Mouse (Mus musculus): ENCODE data around the gene Gm10135. TPM values are rescaled to one million over a fixed set of nuclear protein-coding genes. Genes with fewer than 3 reads are reported as not detected.

Gene Gm10135
- polyA plus RNA-seq, 1 experiment: not detected

- no peak overlapping the region for H3K4me3 ChIP-seq (ENCODE audit: control insufficient read depth, low read depth, low read length)
- no peak for TF ChIP-seq CTCF (IDR thresholded peaks at IDR 0.05; ENCODE audit: control insufficient read depth, insufficient read depth, insufficient replicate concordance, low read depth, low read length)
- no peak for TF ChIP-seq POLR2A (IDR thresholded peaks at IDR 0.05; ENCODE audit: control insufficient read depth, low read depth, low read length)
Measured at GRCm38 (mm10) chr5:72989756-72990155, 15.3 kb upstream of the Gm10135 start.

GRCm38 (mm10) chr5:72987786-72988185, 13.3 kb upstream of the Gm10135 start:
- no peaks in the 10 kb centered on the region for H3K27me3 ChIP-seq (ENCODE audit: control insufficient read depth, insufficient read depth, low read length)
- no peaks in the 10 kb centered on the region for H3K36me3 ChIP-seq (ENCODE audit: control insufficient read depth, insufficient read depth, low read length)
- TF ChIP-seq POLR2A (IDR thresholded peaks at IDR 0.05; ENCODE audit: control insufficient read depth, low read depth, low read length) (no peak), CTCF (IDR thresholded peaks at IDR 0.05; ENCODE audit: control insufficient read depth, insufficient read depth, insufficient replicate concordance, low read depth, low read length) (no peak)
- H3K27ac ChIP-seq (ENCODE audit: control insufficient read depth, insufficient read depth, low read depth, low read length): no peak overlapping the region
- no peak overlapping the region for H3K4me3 ChIP-seq (ENCODE audit: control insufficient read depth, low read depth, low read length)
- no peaks in the 10 kb centered on the region for H3K4me1 ChIP-seq (ENCODE audit: control insufficient read depth, insufficient read depth, low read length)

More at GRCm38 (mm10) chr5:72989756-72990155, 15.3 kb upstream of the Gm10135 start:
- Histone ChIP-seq H3K27ac (ENCODE audit: control insufficient read depth, insufficient read depth, low read depth, low read length) (no peak overlapping the region), H3K27me3 (ENCODE audit: control insufficient read depth, insufficient read depth, low read length) (no peaks in the 10 kb centered on the region), H3K4me1 (ENCODE audit: control insufficient read depth, insufficient read depth, low read length) (no peaks in the 10 kb centered on the region), H3K36me3 (ENCODE audit: control insufficient read depth, insufficient read depth, low read length) (no peaks in the 10 kb centered on the region)

GRCm38 (mm10) chr5:72984091-72984490, 9.6 kb upstream of the Gm10135 start:
- TF ChIP-seq POLR2A (IDR thresholded peaks at IDR 0.05; ENCODE audit: control insufficient read depth, low read depth, low read length) (no peak), CTCF (IDR thresholded peaks at IDR 0.05; ENCODE audit: control insufficient read depth, insufficient read depth, insufficient replicate concordance, low read depth, low read length) (no peak; the same call in 1 of the 2 replicates)
- Histone ChIP-seq H3K27ac (ENCODE audit: control insufficient read depth, insufficient read depth, low read depth, low read length) (no peak overlapping the region), H3K4me1 (ENCODE audit: control insufficient read depth, insufficient read depth, low read length) (no peaks in the 10 kb centered on the region), H3K36me3 (ENCODE audit: control insufficient read depth, insufficient read depth, low read length) (no peaks in the 10 kb centered on the region), H3K27me3 (ENCODE audit: control insufficient read depth, insufficient read depth, low read length) (no peaks in the 10 kb centered on the region), H3K4me3 (ENCODE audit: control insufficient read depth, low read depth, low read length) (no peak overlapping the region)

- TF ChIP-seq CTCF (IDR thresholded peaks at IDR 0.05; ENCODE audit: control insufficient read depth, insufficient read depth, insufficient replicate concordance, low read depth, low read length) (no peak), POLR2A (IDR thresholded peaks at IDR 0.05; ENCODE audit: control insufficient read depth, low read depth, low read length) (no peak)
- Histone ChIP-seq H3K4me3 (ENCODE audit: control insufficient read depth, low read depth, low read length) (no peak overlapping the region), H3K36me3 (ENCODE audit: control insufficient read depth, insufficient read depth, low read length) (no peaks in the 10 kb centered on the region; the same call in 1 of the 2 replicates), H3K27me3 (ENCODE audit: control insufficient read depth, insufficient read depth, low read length) (no peaks in the 10 kb centered on the region), H3K4me1 (ENCODE audit: control insufficient read depth, insufficient read depth, low read length) (no peaks in the 10 kb centered on the region), H3K27ac (ENCODE audit: control insufficient read depth, insufficient read depth, low read depth, low read length) (no peak overlapping the region)
Measured at GRCm38 (mm10) chr5:72976539-72976938, 2.0 kb upstream of the Gm10135 start.

GRCm38 (mm10) chr5:72975996-72976395, 1.5 kb upstream of the Gm10135 start:
- no peaks in the 10 kb centered on the region for H3K27me3 ChIP-seq (ENCODE audit: control insufficient read depth, insufficient read depth, low read length)
- H3K4me3 ChIP-seq (ENCODE audit: control insufficient read depth, low read depth, low read length): no peak overlapping the region
- no peaks in the 10 kb centered on the region; the same call in 1 of the 2 replicates for H3K36me3 ChIP-seq (ENCODE audit: control insufficient read depth, insufficient read depth, low read length)
- H3K27ac ChIP-seq (ENCODE audit: control insufficient read depth, insufficient read depth, low read depth, low read length): no peak overlapping the region
- no peaks in the 10 kb centered on the region for H3K4me1 ChIP-seq (ENCODE audit: control insufficient read depth, insufficient read depth, low read length)
- no peak for TF ChIP-seq CTCF (IDR thresholded peaks at IDR 0.05; ENCODE audit: control insufficient read depth, insufficient read depth, insufficient replicate concordance, low read depth, low read length)
- no peak for TF ChIP-seq POLR2A (IDR thresholded peaks at IDR 0.05; ENCODE audit: control insufficient read depth, low read depth, low read length)

- no peak overlapping the region for H3K4me3 ChIP-seq (ENCODE audit: control insufficient read depth, low read depth, low read length)
- H3K4me1 ChIP-seq (ENCODE audit: control insufficient read depth, insufficient read depth, low read length): no peaks in the 10 kb centered on the region
- TF ChIP-seq CTCF (IDR thresholded peaks at IDR 0.05; ENCODE audit: control insufficient read depth, insufficient read depth, insufficient replicate concordance, low read depth, low read length) (no peak), POLR2A (IDR thresholded peaks at IDR 0.05; ENCODE audit: control insufficient read depth, low read depth, low read length) (no peak)
- H3K27ac ChIP-seq (ENCODE audit: control insufficient read depth, insufficient read depth, low read depth, low read length): no peak overlapping the region
- no peaks in the 10 kb centered on the region for H3K36me3 ChIP-seq (ENCODE audit: control insufficient read depth, insufficient read depth, low read length)
- H3K27me3 ChIP-seq (ENCODE audit: control insufficient read depth, insufficient read depth, low read length): no peaks in the 10 kb centered on the region
Measured at GRCm38 (mm10) chr5:72972934-72973333, 1.6 kb downstream of the Gm10135 start.

- Histone ChIP-seq H3K36me3 (ENCODE audit: control insufficient read depth, insufficient read depth, low read length) (no peaks in the 10 kb centered on the region), H3K4me3 (ENCODE audit: control insufficient read depth, low read depth, low read length) (no peak overlapping the region), H3K27ac (ENCODE audit: control insufficient read depth, insufficient read depth, low read depth, low read length) (no peak overlapping the region), H3K27me3 (ENCODE audit: control insufficient read depth, insufficient read depth, low read length) (no peaks in the 10 kb centered on the region), H3K4me1 (ENCODE audit: control insufficient read depth, insufficient read depth, low read length) (no peaks in the 10 kb centered on the region)
- TF ChIP-seq CTCF (IDR thresholded peaks at IDR 0.05; ENCODE audit: control insufficient read depth, insufficient read depth, insufficient replicate concordance, low read depth, low read length) (no peak), POLR2A (IDR thresholded peaks at IDR 0.05; ENCODE audit: control insufficient read depth, low read depth, low read length) (no peak)
Measured at GRCm38 (mm10) chr5:72972435-72972834, 2.1 kb downstream of the Gm10135 start.

- H3K27me3 ChIP-seq (ENCODE audit: control insufficient read depth, insufficient read depth, low read length): no peaks in the 10 kb centered on the region
- no peaks in the 10 kb centered on the region for H3K4me1 ChIP-seq (ENCODE audit: control insufficient read depth, insufficient read depth, low read length)
- TF ChIP-seq POLR2A (IDR thresholded peaks at IDR 0.05; ENCODE audit: control insufficient read depth, low read depth, low read length) (no peak), CTCF (IDR thresholded peaks at IDR 0.05; ENCODE audit: control insufficient read depth, insufficient read depth, insufficient replicate concordance, low read depth, low read length) (no peak)
- H3K27ac ChIP-seq (ENCODE audit: control insufficient read depth, insufficient read depth, low read depth, low read length): no peak overlapping the region
- H3K4me3 ChIP-seq (ENCODE audit: control insufficient read depth, low read depth, low read length): no peak overlapping the region
- no peaks in the 10 kb centered on the region for H3K36me3 ChIP-seq (ENCODE audit: control insufficient read depth, insufficient read depth, low read length)
Measured at GRCm38 (mm10) chr5:72965706-72966105, 8.8 kb downstream of the Gm10135 start.

Measured in testis, adult 2 months (tissue).